Mouse (Mus musculus) kidney, adult 11 months (tissue): ENCODE measurements around the gene Ube2t.
A peak's percentile ranks its signal among the peaks of the same experiment; 100 is the strongest.

Source experiments
- DNase-seq: peaks from one replicate; pipeline ENCODE4 v3.0.0; 2022

The Ube2t gene

GRCm38 (mm10) chr1:134995954-134996353 is 33.6 kb downstream of the Ube2t start:
- DNase-seq = no peak

DNA sequence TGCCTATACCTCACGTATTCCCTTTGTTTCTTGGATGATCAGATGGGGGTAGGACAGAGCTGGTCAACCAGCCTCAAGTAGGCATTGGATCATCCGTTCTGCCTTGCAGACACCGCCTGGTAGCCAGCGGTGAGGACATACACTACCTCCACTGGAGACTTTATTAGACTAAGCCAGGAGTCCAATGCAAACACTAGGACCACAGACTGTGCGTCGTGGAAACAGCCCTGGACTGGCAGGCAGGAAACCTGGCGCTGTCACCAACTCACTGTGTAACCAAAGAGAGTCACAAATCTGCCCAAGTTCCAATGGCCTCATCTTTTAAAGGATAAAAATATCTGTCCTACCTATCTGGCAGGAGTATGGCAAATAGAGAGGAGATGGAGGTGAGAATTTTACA is 34.1 kb downstream of the Ube2t start:
- no peak for DNase-seq

- no peak for DNase-seq
These were observed 35.2 kb downstream of the Ube2t start for GRCm38 (mm10) chr1:134997568-134997967.

GRCm38 (mm10) chr1:134998231-134998630 is 35.9 kb downstream of the Ube2t start:
- DNase-seq = no peak

DNA sequence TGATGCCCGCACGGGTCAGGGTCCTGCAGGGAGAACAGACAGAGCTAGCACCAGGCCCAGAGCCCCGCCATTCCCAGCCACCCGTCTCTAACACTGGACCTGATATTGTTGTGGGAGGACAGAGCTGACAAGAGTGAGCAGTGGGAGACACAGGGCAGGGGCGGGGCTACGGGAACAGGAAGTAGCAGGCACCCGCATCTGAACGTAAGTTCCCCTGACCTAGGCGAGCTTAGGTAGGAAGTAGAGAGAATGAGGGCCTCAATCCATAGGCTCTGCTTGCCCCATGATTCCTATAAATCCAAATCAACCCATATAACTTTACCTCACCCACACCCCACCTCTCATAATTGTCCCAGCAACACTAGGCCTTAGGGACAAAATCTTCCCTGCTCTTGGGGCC is 38.2 kb downstream of the Ube2t start:
- no peak for DNase-seq

GRCm38 (mm10) chr1:135003346-135003745 is 41.0 kb downstream of the Ube2t start:
- DNase-seq = no peak

- no peak for DNase-seq
These were observed 43.3 kb downstream of the Ube2t start for GRCm38 (mm10) chr1:135005696-135006095.

DNA sequence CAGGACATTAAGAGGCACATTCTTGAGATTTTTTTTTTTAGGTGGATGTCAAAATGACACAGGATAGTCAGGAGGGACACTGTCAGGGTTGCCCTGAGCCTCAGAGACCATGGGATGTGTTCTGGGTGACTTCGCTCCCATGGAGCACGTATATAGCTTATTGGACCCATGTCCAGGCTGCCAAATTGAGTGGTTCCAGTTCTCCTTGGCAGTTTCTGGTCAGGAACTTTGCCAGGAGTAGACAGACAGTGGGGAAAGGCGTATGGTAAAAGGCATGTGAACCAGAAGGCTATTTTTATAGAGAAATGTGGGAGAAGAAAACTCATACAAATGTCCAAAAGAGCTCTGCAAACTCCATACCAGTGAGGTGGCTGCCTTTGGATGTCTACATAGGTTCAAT is 47.5 kb downstream of the Ube2t start:
- no peak for DNase-seq

- no peak for DNase-seq
These were observed 49.5 kb downstream of the Ube2t start for GRCm38 (mm10) chr1:135011912-135012311.

DNA sequence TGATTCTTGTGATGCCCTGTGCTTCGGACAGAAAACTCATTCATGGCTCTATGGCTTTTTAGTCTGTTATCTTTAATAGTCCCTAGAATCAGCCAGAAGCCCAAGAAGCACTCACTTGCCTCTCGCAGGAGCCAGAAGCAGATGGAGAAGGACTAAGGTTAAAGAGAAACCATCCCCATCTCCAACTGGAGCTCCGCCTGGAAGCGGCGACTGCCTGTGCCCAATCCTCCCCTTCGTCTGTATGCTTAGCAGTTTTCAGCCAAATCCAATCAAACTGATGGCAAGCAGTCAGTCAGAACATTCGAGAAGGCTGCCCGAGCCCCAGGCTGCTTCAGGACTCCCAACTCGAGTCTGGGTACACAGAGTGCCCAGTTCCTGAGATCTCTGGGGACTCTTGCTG is 50.1 kb downstream of the Ube2t start:
- DNase-seq = no peak

DNA sequence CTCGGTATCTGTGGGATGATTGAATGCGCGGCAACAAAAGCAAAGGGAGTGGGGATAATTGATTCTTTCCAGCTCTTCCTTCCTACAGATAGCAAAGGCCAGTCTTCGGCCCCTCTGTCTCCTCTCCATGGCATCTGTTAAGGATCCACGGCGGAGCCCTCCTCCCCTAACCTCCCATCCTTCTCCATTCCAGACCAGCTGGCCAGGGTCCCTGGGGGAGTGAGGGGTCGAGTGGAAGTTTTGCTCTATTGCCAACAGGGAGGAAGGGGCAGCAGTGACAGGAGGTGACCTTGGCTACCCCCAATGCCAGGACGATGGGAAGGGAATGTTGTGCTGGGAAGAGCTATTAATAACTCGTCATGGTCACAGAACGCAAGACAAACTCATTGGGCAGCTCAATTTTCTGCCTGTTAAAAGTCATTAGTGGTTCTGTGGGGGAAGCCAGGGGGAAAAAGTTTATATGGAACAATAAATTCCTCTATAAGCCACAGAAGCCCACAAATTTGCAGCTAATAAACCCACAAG is 52.6 kb downstream of the Ube2t start:
- no peak for DNase-seq

GRCm38 (mm10) chr1:135016907-135017655 is 54.7 kb downstream of the Ube2t start:
- no peak for DNase-seq

- no peak for DNase-seq
These were observed 55.3 kb downstream of the Ube2t start for GRCm38 (mm10) chr1:135017656-135018015.

GRCm38 (mm10) chr1:135019087-135019774 is 56.9 kb downstream of the Ube2t start:
- no peak for DNase-seq

DNA sequence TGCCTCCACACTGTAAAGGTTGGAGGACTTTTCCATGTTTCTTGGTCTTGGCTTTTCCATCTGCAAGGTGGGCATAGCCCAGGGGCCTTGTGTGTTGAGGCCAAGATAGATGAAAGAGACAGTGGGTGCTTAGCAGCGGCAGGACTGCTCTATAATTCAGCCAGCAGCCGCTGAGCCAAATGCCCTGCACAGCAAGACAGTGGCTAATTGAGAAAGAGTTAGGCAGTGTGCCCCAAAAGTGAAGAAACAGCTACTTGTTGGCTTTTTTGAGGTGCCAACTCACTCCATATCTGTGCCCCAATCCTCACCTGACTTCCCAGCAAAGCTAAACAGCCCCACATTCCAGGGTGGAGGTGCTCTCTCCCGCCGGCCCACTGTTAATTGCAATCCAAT is 57.4 kb downstream of the Ube2t start:
- DNase-seq = no peak

GRCm38 (mm10) chr1:135020281-135020940 is 58.0 kb downstream of the Ube2t start:
- no peak for DNase-seq

GRCm38 (mm10) chr1:135020970-135021369 is 58.6 kb downstream of the Ube2t start:
- peak; percentile 16 for DNase-seq

DNA sequence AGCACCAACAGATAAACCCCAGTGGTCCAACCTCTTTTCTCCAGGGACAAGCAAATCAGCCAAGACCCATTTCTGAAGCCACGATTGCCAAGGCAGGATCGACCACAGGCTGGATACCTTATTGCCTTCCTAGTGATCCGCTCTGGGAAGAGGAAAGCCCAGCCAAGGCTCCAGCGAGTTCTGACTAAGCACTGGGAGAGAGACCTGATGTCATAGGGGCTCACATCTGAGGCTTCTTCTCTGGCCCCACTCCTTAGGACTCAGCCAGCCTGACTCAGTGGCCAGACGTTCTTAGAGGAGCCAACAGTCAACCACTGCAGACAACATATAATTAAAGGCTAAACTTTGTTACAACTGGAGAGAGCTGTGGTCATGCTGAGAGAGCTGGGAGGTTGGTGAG is 59.6 kb downstream of the Ube2t start:
- DNase-seq = no peak

GRCm38 (mm10) chr1:135023583-135023982 is 61.2 kb downstream of the Ube2t start:
- no peak for DNase-seq
